Mouse (Mus musculus) heart, postnatal 0 days (tissue): ENCODE results near the gene Pcgf1. TPM values are rescaled to one million over a fixed set of nuclear protein-coding genes. Genes with fewer than 3 reads are reported as not detected.
A peak's percentile ranks its signal among the peaks of the same experiment; 100 is the strongest.

ENCODE experiments used
- ATAC-seq: fragments of 200-750 bp; cut with Nextera tagmentation; 2 replicates; pipeline ENCODE4 v1.8.0; 2017; ENCODE audit warnings: low read depth, moderate number of reproducible peaks, moderate library complexity; ENCODE audit not compliant: insufficient read depth
- DNase-seq: peaks from one replicate; pipeline ENCODE4 v3.0.0-alpha.2; 2016; ENCODE audit warnings: low spot score
- H3K27ac ChIP-seq: fragments of 300-500 bp; sonication (generic); 2 replicates; pipeline ENCODE4 v1.5.1; 2014; ENCODE audit warnings: low read depth, mild to moderate bottlenecking
- H3K27me3 ChIP-seq: fragments of 300-500 bp; sonication (generic); 2 replicates; pipeline ENCODE4 v1.6.1; 2014; ENCODE audit warnings: low read length, mixed read lengths; ENCODE audit not compliant: control insufficient read depth, insufficient read depth
- H3K36me3 ChIP-seq: fragments of 300-500 bp; sonication (generic); replicated peaks from 2 replicates; pipeline ENCODE4 v1.6.1; 2014; ENCODE audit warnings: low read length, mixed read lengths; ENCODE audit not compliant: control insufficient read depth, insufficient read depth
- H3K4me1 ChIP-seq: fragments of 300-500 bp; sonication (generic); 2 replicates; pipeline ENCODE4 v1.6.1; 2014; ENCODE audit warnings: antibody characterized with exemption; ENCODE audit not compliant: control insufficient read depth, insufficient read depth
- H3K4me2 ChIP-seq: fragments of 300-500 bp; sonication (generic); 2 replicates; pipeline ENCODE4 v1.6.1; 2014; ENCODE audit warnings: low read depth, mild to moderate bottlenecking, low read length, moderate library complexity
- H3K4me3 ChIP-seq: fragments of 300-500 bp; sonication (generic); 2 replicates; pipeline ENCODE4 v1.5.1; 2014; ENCODE audit warnings: low read depth, low read length
- H3K9ac ChIP-seq: fragments of 300-500 bp; sonication (generic); replicated peaks from 2 replicates; pipeline ENCODE4 v1.6.1; 2014; ENCODE audit warnings: low read depth, low read length, mixed read lengths
- H3K9me3 ChIP-seq: fragments of 300-500 bp; sonication (generic); replicated peaks from 2 replicates; pipeline ENCODE4 v1.6.1; 2016; ENCODE audit warnings: low read length; ENCODE audit not compliant: control insufficient read depth
- CTCF ChIP-seq: IDR thresholded peaks from 2 replicates; pipeline ENCODE4 v1.5.1; 2016; ENCODE audit warnings: antibody characterized with exemption, control low read depth, low read depth
- EP300 ChIP-seq: IDR thresholded peaks from 2 replicates; pipeline ENCODE4 v1.6.1; 2016; ENCODE audit warnings: antibody characterized with exemption, low read depth
- WGBS: fragments of 180-500 bp; shearing (Covaris S2); extraction: QIAGEN DNeasy Blood & Tissue Kit; methylation state at CpG from one replicate; pipeline ENCODE4 v1.1.7; 2014; 5-methylcytosine and 5-hydroxymethylcytosine counted together
- polyA plus RNA-seq: library from polyadenylated mRNA; unstranded; fragments of >200 nt; fragmentation: Nextera tagmentation; extraction: Ambion mirVana; gene quantifications from 2 replicates; pipeline ENCODE4 v1.2.1, GENCODE M21; 2015
- total RNA-seq: library from RNA; depleted of rRNA; stranded (reverse); fragments of >200 nt; gene quantifications from 2 replicates; pipeline ENCODE4 v1.2.3, GENCODE M21; 2014; ENCODE audit warnings: low replicate concordance

Pcgf1 gene
- total and polyA plus RNA-seq, 2 experiments from 2014 or later = 12.1 to 13.2 TPM

GRCm38 (mm10) chr6:83033249-83034185 is 44.2 kb upstream of the Pcgf1 start, which contains the start of the genes Dok1 and Loxl3:
Gene Dok1 (minus strand): TSS chr6:83033471.
Gene Loxl3 (plus strand): TSS chr6:83034173.
- H3K9me3 ChIP-seq = no peaks in the 10 kb centered on the region
- peaks cover 21% of the 10 kb centered on the region for H3K4me1 ChIP-seq
- H3K27me3 ChIP-seq = peaks cover 17% of the 10 kb centered on the region
- H3K27ac ChIP-seq = peak within 1 kb of the TSS; percentile 79
- WGBS = under 1% methylated on average over 47 of the region's 51 CpGs
- peak within 1 kb of the TSS; percentile 86 for H3K4me2 ChIP-seq
- DNase-seq (peak; percentile 82), ATAC-seq (peak; percentile 81)
- H3K9ac ChIP-seq = peak within 1 kb of the TSS; percentile 54
- no peak for TF ChIP-seq EP300
- no peak for TF ChIP-seq CTCF
- peak within 1 kb of the TSS; percentile 72 for H3K4me3 ChIP-seq
- no peaks in the 10 kb centered on the region for H3K36me3 ChIP-seq

- Histone ChIP-seq H3K27ac (peak overlapping the region; percentile 79), H3K4me3 (peak overlapping the region; percentile 72), H3K9ac (peak overlapping the region; percentile 54; the same call in 1 of the 2 replicates), H3K4me1 (peaks cover 26% of the 10 kb centered on the region), H3K9me3 (no peaks in the 10 kb centered on the region), H3K36me3 (no peaks in the 10 kb centered on the region), H3K27me3 (peaks cover 14% of the 10 kb centered on the region), H3K4me2 (peak overlapping the region; percentile 86)
- 47% methylated on average over 5 of the region's 5 CpGs for WGBS
- ATAC-seq (no peak), DNase-seq (no peak)
- TF ChIP-seq EP300 (no peak), CTCF (no peak)
Observed at GRCm38 (mm10) chr6:83034463-83035055, 43.1 kb upstream of the Pcgf1 start.

- Histone ChIP-seq H3K9ac (no peak overlapping the region), H3K4me1 (peaks cover 23% of the 10 kb centered on the region), H3K27ac (no peak overlapping the region), H3K36me3 (no peaks in the 10 kb centered on the region), H3K9me3 (no peaks in the 10 kb centered on the region), H3K4me3 (no peak overlapping the region), H3K27me3 (peaks cover 6% of the 10 kb centered on the region; the same call in 1 of the 2 replicates), H3K4me2 (no peak overlapping the region)
- 74% methylated on average over 8 of the region's 8 CpGs for WGBS
- DNase-seq (no peak), ATAC-seq (no peak)
- no peak for TF ChIP-seq CTCF
- no peak for TF ChIP-seq EP300
Observed at GRCm38 (mm10) chr6:83037188-83037587, 40.5 kb upstream of the Pcgf1 start.

GRCm38 (mm10) chr6:83038496-83039012 is 39.1 kb upstream of the Pcgf1 start:
- peaks cover 14% of the 10 kb centered on the region for H3K4me1 ChIP-seq
- H3K4me3 ChIP-seq = peak overlapping the region; percentile 30
- TF ChIP-seq CTCF (no peak), EP300 (no peak)
- H3K9me3 ChIP-seq = no peaks in the 10 kb centered on the region
- H3K9ac ChIP-seq = no peak overlapping the region
- DNase-seq (peak; percentile 69), ATAC-seq (peak; percentile 67)
- H3K27ac ChIP-seq = no peak overlapping the region
- peak overlapping the region; percentile 56 for H3K4me2 ChIP-seq
- 0 out of 2 replicates have a peak, but pooled peaks cover 3% of the 10 kb centered on the region for H3K27me3 ChIP-seq
- no peaks in the 10 kb centered on the region for H3K36me3 ChIP-seq
- 13% methylated on average over 24 of the region's 24 CpGs for WGBS

GRCm38 (mm10) chr6:83040601-83041000 is 37.1 kb upstream of the Pcgf1 start:
- no peak for DNase-seq
- H3K27ac ChIP-seq = no peak overlapping the region
- H3K27me3 ChIP-seq = 0 out of 2 replicates have a peak, but pooled peaks cover 3% of the 10 kb centered on the region
- peaks cover 7% of the 10 kb centered on the region for H3K4me1 ChIP-seq
- no peaks in the 10 kb centered on the region for H3K36me3 ChIP-seq
- no peaks in the 10 kb centered on the region for H3K9me3 ChIP-seq
- H3K4me3 ChIP-seq = no peak overlapping the region
- WGBS = 79% methylated on average over 5 of the region's 5 CpGs
- no peak for ATAC-seq
- TF ChIP-seq CTCF = no peak
- TF ChIP-seq EP300 = no peak
- H3K9ac ChIP-seq = no peak overlapping the region
- no peak overlapping the region for H3K4me2 ChIP-seq
